13 mouse cellular contexts compared by ENCODE assay signal in the genomic region with DNA sequence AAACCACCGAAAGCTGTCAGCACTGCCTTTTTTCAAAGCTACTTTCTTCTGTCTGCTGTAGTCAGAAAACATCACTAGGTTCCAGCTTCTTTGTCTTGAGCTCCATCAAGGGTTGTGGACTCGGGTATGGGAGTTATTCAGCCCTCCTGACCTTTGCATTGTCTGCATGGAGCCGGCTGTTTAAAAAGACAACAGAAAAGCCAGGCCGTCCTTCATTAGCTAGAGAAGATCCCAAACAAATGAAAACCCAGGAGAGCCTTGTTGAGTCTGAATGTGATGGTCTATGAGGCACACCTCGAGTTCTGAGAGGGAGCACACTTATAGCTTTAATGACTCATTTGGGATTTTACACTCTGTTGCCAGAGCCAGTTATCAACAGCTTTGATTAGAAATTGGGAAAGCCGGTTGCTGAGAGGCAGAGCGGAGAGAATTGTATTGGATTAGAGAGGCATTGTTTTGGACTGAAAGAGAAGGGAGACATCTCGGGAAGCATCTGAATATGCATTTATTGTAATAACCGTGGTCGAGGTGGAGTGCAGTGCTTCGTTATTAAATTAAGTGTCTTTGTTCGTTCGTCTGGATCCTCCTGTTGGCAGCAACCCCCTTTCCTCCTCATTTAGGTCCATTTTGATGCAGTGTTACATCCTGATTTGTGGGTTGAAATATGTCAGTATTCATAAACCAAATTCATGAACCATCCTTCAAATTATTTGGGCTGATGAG.
DNase-seq lines count a peak whose midpoint lies in the region; ATAC-seq lines count a peak whose summit lies in the region.
"Had no signal": no experiment of that assay in that cellular context is flagged by ENCODE, and none has a peak within 500 bp of the region (broad histone marks: within the 10 kb centered on the region; RNA-seq: fewer than 3 reads in every experiment).

No protein-coding gene starts in this region.

- H3K9me3 ChIP-seq in megakaryocyte, embryonic 14.5 days: no peaks in the 10 kb centered on the region
- H3K9me3 ChIP-seq in forebrain, embryonic 14.5 days (replicated peaks; ENCODE audit: control insufficient read depth, low read length): no peaks in the 10 kb centered on the region
- H3K9me3 ChIP-seq in midbrain, embryonic 14.5 days (ENCODE audit: control insufficient read depth, low read length): no peaks in the 10 kb centered on the region
- H3K9me3 ChIP-seq: embryonic facial prominence, embryonic 12.5 days; liver, embryonic 13.5 days had no signal

- H3K4me1 ChIP-seq in megakaryocyte, embryonic 14.5 days: peaks cover 71% of the 10 kb centered on the region
- peaks cover 21% of the 10 kb centered on the region; the same call in 1 of the 2 replicates for H3K4me1 ChIP-seq in forebrain, embryonic 14.5 days (ENCODE audit: control insufficient read depth, insufficient read depth, low read length)
- peaks cover 28% of the 10 kb centered on the region for H3K4me1 ChIP-seq in midbrain, embryonic 14.5 days (ENCODE audit: control insufficient read depth, insufficient read depth, low read length)

- ATAC-seq in megakaryocyte, adult 5-6 weeks (ENCODE audit: poor library complexity, severe bottlenecking): no peak
- ATAC-seq in forebrain, embryonic 14.5 days: peak; percentile 33; the same call in 1 of the 2 replicates
- no peak for ATAC-seq in midbrain, embryonic 14.5 days (ENCODE audit: low FRiP score, low TSS enrichment)
- no peak for ATAC-seq in activated CD4-positive, CD25-positive, alpha-beta regulatory T cell, adult 4 months
- no peak for ATAC-seq in monocyte, adult 5-6 weeks (replicated peaks; ENCODE audit: insufficient number of reproducible peaks, low FRiP score, low TSS enrichment, poor library complexity, severe bottlenecking)

- peak overlapping the region; percentile 17; the same call in 1 of the 2 replicates for H3K9ac ChIP-seq in forebrain, embryonic 14.5 days (ENCODE audit: low read length)
- H3K9ac ChIP-seq in midbrain, embryonic 14.5 days (replicated peaks; ENCODE audit: low read length): no peak overlapping the region; the same call in 1 of the 2 replicates
- H3K9ac ChIP-seq: embryonic facial prominence, embryonic 12.5 days; liver, embryonic 13.5 days had no signal

- H3K36me3 ChIP-seq in megakaryocyte, embryonic 14.5 days (replicated peaks; ENCODE audit: low read length): no peaks in the 10 kb centered on the region
- H3K36me3 ChIP-seq in forebrain, embryonic 14.5 days (ENCODE audit: control insufficient read depth, insufficient read depth, low read length): no peaks in the 10 kb centered on the region
- H3K36me3 ChIP-seq in midbrain, embryonic 14.5 days (ENCODE audit: control insufficient read depth, insufficient read depth, low read length): no peaks in the 10 kb centered on the region
- H3K36me3 ChIP-seq: embryonic facial prominence, embryonic 12.5 days; G1E; liver, embryonic 13.5 days had no signal

- peak overlapping the region; percentile 78 for H3K27ac ChIP-seq in forebrain, embryonic 14.5 days (ENCODE audit: low read depth, low read length)
- peak overlapping the region; percentile 68 for H3K27ac ChIP-seq in midbrain, embryonic 14.5 days (replicated peaks; ENCODE audit: low read depth, low read length)
- H3K27ac ChIP-seq: embryonic facial prominence, embryonic 12.5 days; liver, embryonic 13.5 days had no signal

- no peaks in the 10 kb centered on the region for H3K27me3 ChIP-seq in megakaryocyte, embryonic 14.5 days (replicated peaks)
- H3K27me3 ChIP-seq in forebrain, embryonic 14.5 days (replicated peaks; ENCODE audit: control insufficient read depth, insufficient read depth, low read length): no peaks in the 10 kb centered on the region
- H3K27me3 ChIP-seq in midbrain, embryonic 14.5 days (ENCODE audit: control insufficient read depth, insufficient read depth, low read length): no peaks in the 10 kb centered on the region
- H3K27me3 ChIP-seq: embryonic facial prominence, embryonic 12.5 days; liver, embryonic 13.5 days had no signal

- WGBS in forebrain, embryonic 14.5 days: 10% methylated on average over 13 of the region's 13 CpGs
- 5% methylated on average over 13 of the region's 13 CpGs for WGBS in midbrain, embryonic 14.5 days

- no peak overlapping the region for H3K4me2 ChIP-seq in forebrain, embryonic 14.5 days (ENCODE audit: low read length)
- 0 out of 2 replicates have a peak overlapping the region, but pooled peaks have one; percentile 25 for H3K4me2 ChIP-seq in midbrain, embryonic 14.5 days (ENCODE audit: low read length)
- H3K4me2 ChIP-seq: embryonic facial prominence, embryonic 12.5 days had no signal

- H3K4me3 ChIP-seq in megakaryocyte, embryonic 14.5 days (replicated peaks): peak overlapping the region; percentile 85
- H3K4me3 ChIP-seq in forebrain, embryonic 14.5 days (ENCODE audit: low read depth, low read length): no peak overlapping the region
- H3K4me3 ChIP-seq in midbrain, embryonic 14.5 days (replicated peaks; ENCODE audit: low read depth, low read length): no peak overlapping the region
- H3K4me3 ChIP-seq: embryonic facial prominence, embryonic 12.5 days; myocyte had no signal

- DNase-seq in forebrain, embryonic 14.5 days (ENCODE audit: low spot score): peak; percentile 50
- DNase-seq in midbrain, embryonic 14.5 days: peak; percentile 58
- no peak for DNase-seq in cerebellum, postnatal 10 days
- DNase-seq: gastrocnemius, postnatal 25 days; kidney, adult 18-20 months; liver, embryonic 13.5 days had no signal

Comparison
In these comparisons a context has a peak if more than half of its experiments do, and no peak if none do; other contexts are left out.
1. DNase-seq: peak in forebrain, embryonic 14.5 days (single experiment) and midbrain, embryonic 14.5 days (single experiment); none in cerebellum, postnatal 10 days (0 of 2).